Mouse (Mus musculus) ES-Bruce4 (cell line): Measurements from ENCODE around the gene Cacna1g.

Experiments used
- CTCF ChIP-seq: IDR thresholded peaks from one replicate; pipeline ENCODE4 v1.8.1; 2011; ENCODE audit warnings: low read depth, low read length
- EP300 ChIP-seq: IDR thresholded peaks from 2 replicates; pipeline ENCODE4 v1.6.1; 2011; ENCODE audit warnings: low read depth, low read length; ENCODE audit not compliant: insufficient read depth
- POLR2A ChIP-seq: IDR thresholded peaks from one replicate; pipeline ENCODE4 v1.8.1; 2011; ENCODE audit warnings: low read length; ENCODE audit not compliant: insufficient read depth

DNA sequence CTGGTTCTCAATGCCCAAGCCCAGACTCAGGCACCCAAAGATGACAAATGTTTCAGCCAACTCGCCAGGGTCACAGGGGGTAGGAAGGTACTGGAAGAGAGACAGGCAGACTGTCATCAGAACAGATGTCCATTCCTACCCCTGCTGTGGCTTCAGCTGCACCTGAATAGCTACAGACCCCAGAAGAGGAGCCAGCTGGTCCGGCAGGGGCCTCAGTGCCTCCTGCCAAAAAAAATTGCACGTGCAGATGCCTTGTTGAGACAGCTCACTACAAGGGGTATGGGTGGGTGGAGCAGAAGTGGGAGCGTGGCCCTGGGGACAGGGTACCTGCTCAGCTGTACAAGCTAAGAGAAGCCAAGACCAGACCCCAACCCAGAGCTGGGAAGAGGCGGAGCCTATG is 50.1 kb downstream of the Cacna1g start:
- TF ChIP-seq POLR2A (no peak), CTCF (no peak), EP300 (no peak)
